ENCODE assay signal across 20 mouse cellular contexts in the genomic region with DNA sequence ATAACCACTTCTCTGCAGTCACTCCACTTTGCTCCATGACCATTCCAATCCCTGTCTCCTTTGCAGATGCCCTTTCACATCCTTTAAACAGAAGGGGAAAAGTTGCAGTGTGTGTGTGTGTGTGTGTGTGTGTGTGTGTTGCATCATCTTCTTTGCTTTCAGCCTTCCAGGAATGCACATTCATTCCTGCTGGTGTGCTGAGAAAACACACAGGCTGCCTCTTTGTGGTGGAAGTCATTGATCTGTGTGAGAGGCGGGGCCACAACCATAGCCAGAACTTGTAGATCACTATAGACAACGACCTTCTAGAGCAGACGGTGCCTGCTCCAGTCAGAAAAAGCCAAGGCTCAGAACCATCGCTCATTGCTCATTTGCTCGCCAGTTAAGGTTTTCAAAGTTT.
DNase-seq lines count a peak whose midpoint lies in the region; ATAC-seq and TF ChIP-seq lines count a peak whose summit lies in the region.
"Had no signal": no experiment of that assay in that cellular context is flagged by ENCODE, and none has a peak within 500 bp of the region (broad histone marks: within the 10 kb centered on the region; RNA-seq: fewer than 3 reads in every experiment).

No protein-coding gene starts in this region.

- H3K27ac ChIP-seq in liver, embryonic 12.5 days, result no peak overlapping the region
- no peak overlapping the region for H3K27ac ChIP-seq in liver, embryonic 15.5 days (replicated peaks)
- no peak overlapping the region for H3K27ac ChIP-seq in liver, postnatal 0 days (ENCODE audit: low read depth)
- H3K27ac ChIP-seq in neural tube, embryonic 15.5 days (replicated peaks), result no peak overlapping the region
- H3K27ac ChIP-seq: embryonic facial prominence, embryonic 10.5 days; embryonic facial prominence, embryonic 12.5 days; forebrain, embryonic 13.5 days; forebrain, embryonic 15.5 days had no signal

- ATAC-seq in liver, embryonic 12.5 days, result 0 out of 2 replicates have a peak, but pooled peaks have one; percentile 32
- ATAC-seq in liver, embryonic 15.5 days (ENCODE audit: insufficient read depth), result peak; percentile 28; the same call in 1 of the 2 replicates
- ATAC-seq in liver, postnatal 0 days, result peak; percentile 80
- ATAC-seq in neural tube, embryonic 15.5 days (ENCODE audit: low FRiP score), result no peak
- ATAC-seq: activated CD4-positive, CD25-positive, alpha-beta regulatory T cell, adult 4 months; forebrain, embryonic 13.5 days; forebrain, embryonic 15.5 days; Patski had no signal

- H3K9ac ChIP-seq in liver, embryonic 12.5 days, result no peak overlapping the region
- H3K9ac ChIP-seq in liver, embryonic 15.5 days, result no peak overlapping the region
- no peak overlapping the region for H3K9ac ChIP-seq in liver, postnatal 0 days (replicated peaks)
- H3K9ac ChIP-seq in neural tube, embryonic 15.5 days (replicated peaks), result no peak overlapping the region
- H3K9ac ChIP-seq: embryonic facial prominence, embryonic 12.5 days; forebrain, embryonic 13.5 days; forebrain, embryonic 15.5 days had no signal

- H3K4me1 ChIP-seq in liver, embryonic 12.5 days, result no peaks in the 10 kb centered on the region
- H3K4me1 ChIP-seq in liver, embryonic 15.5 days (replicated peaks), result no peaks in the 10 kb centered on the region
- H3K4me1 ChIP-seq in liver, postnatal 0 days (ENCODE audit: insufficient read depth), result no peaks in the 10 kb centered on the region
- H3K4me1 ChIP-seq in neural tube, embryonic 15.5 days, result no peaks in the 10 kb centered on the region
- H3K4me1 ChIP-seq: embryonic facial prominence, embryonic 10.5 days; embryonic facial prominence, embryonic 12.5 days; forebrain, embryonic 13.5 days; forebrain, embryonic 15.5 days had no signal

- TF ChIP-seq CTCF in liver, postnatal 0 days (IDR thresholded peaks at IDR 0.05; ENCODE audit: low read depth), result no peak

- WGBS in liver, embryonic 12.5 days (ENCODE audit: insufficient replicate concordance), result 61% methylated on average over 5 of the region's 5 CpGs
- whole genome bisulfite sequencing in liver, embryonic 15.5 days (ENCODE audit: insufficient replicate concordance), result 61% methylated on average over 5 of the region's 5 CpGs
- 56% methylated on average over 5 of the region's 5 CpGs for WGBS in liver, postnatal 0 days (ENCODE audit: insufficient replicate concordance)
- WGBS in neural tube, embryonic 15.5 days, result 61% methylated on average over 5 of the region's 5 CpGs

- H3K27me3 ChIP-seq in liver, embryonic 12.5 days (replicated peaks), result no peaks in the 10 kb centered on the region
- no peaks in the 10 kb centered on the region for H3K27me3 ChIP-seq in liver, embryonic 15.5 days
- H3K27me3 ChIP-seq in liver, postnatal 0 days (ENCODE audit: insufficient read depth, low read length), result no peaks in the 10 kb centered on the region
- H3K27me3 ChIP-seq in neural tube, embryonic 15.5 days (replicated peaks), result no peaks in the 10 kb centered on the region
- H3K27me3 ChIP-seq: embryonic facial prominence, embryonic 12.5 days; forebrain, embryonic 13.5 days; forebrain, embryonic 15.5 days; Patski had no signal

- DNase-seq in liver, result no peak
- DNase-seq in liver, postnatal 0 days, result peak; percentile 64
- no peak for DNase-seq in spleen, postnatal 10 days (ENCODE audit: low spot score in 2 of 2)
- DNase-seq: adrenal gland, adult 8-10 months; adrenal gland, postnatal 14 days; adrenal gland, postnatal 36 days; cerebellum, adult 11-12 months; cerebellum, adult 2 months; cerebellum, adult 9-10 months; cerebellum, postnatal 10 days; cerebellum, postnatal 25 days had no signal

- H3K4me3 ChIP-seq in liver, embryonic 12.5 days, result no peak overlapping the region
- no peak overlapping the region for H3K4me3 ChIP-seq in liver, embryonic 15.5 days (replicated peaks)
- H3K4me3 ChIP-seq in liver, postnatal 0 days (ENCODE audit: low read depth, low read length), result no peak overlapping the region
- no peak overlapping the region for H3K4me3 ChIP-seq in neural tube, embryonic 15.5 days (replicated peaks)
- H3K4me3 ChIP-seq: embryonic facial prominence, embryonic 10.5 days; embryonic facial prominence, embryonic 12.5 days; forebrain, embryonic 13.5 days; forebrain, embryonic 15.5 days had no signal

- H3K4me2 ChIP-seq in liver, embryonic 12.5 days, result no peak overlapping the region
- H3K4me2 ChIP-seq in liver, embryonic 15.5 days, result no peak overlapping the region
- H3K4me2 ChIP-seq in liver, postnatal 0 days (ENCODE audit: low read depth, low read length), result no peak overlapping the region
- H3K4me2 ChIP-seq in neural tube, embryonic 15.5 days, result no peak overlapping the region
- H3K4me2 ChIP-seq: embryonic facial prominence, embryonic 12.5 days; forebrain, embryonic 13.5 days; forebrain, embryonic 15.5 days had no signal

- H3K36me3 ChIP-seq in liver, embryonic 12.5 days, result no peaks in the 10 kb centered on the region
- no peaks in the 10 kb centered on the region for H3K36me3 ChIP-seq in liver, embryonic 15.5 days (replicated peaks)
- H3K36me3 ChIP-seq in liver, postnatal 0 days (replicated peaks; ENCODE audit: insufficient read depth, low read length), result no peaks in the 10 kb centered on the region
- no peaks in the 10 kb centered on the region for H3K36me3 ChIP-seq in neural tube, embryonic 15.5 days
- H3K36me3 ChIP-seq: embryonic facial prominence, embryonic 10.5 days; embryonic facial prominence, embryonic 12.5 days; forebrain, embryonic 15.5 days had no signal

- no peaks in the 10 kb centered on the region for H3K9me3 ChIP-seq in liver, embryonic 12.5 days (replicated peaks)
- H3K9me3 ChIP-seq in liver, embryonic 15.5 days (replicated peaks), result 0 out of 2 replicates have a peak, but pooled peaks cover 3% of the 10 kb centered on the region
- no peaks in the 10 kb centered on the region for H3K9me3 ChIP-seq in liver, postnatal 0 days (ENCODE audit: low read length)
- no peaks in the 10 kb centered on the region for H3K9me3 ChIP-seq in neural tube, embryonic 15.5 days (replicated peaks)
- H3K9me3 ChIP-seq: embryonic facial prominence, embryonic 10.5 days; embryonic facial prominence, embryonic 12.5 days; forebrain, embryonic 13.5 days; forebrain, embryonic 15.5 days had no signal

- peak; percentile 28; the same call in 1 of the 2 replicates for TF ChIP-seq EP300 in liver, postnatal 0 days (IDR thresholded peaks at IDR 0.05; ENCODE audit: low read depth)
